Mouse (Mus musculus): ENCODE results near the gene Zfp108. TPM values are rescaled to one million over a fixed set of nuclear protein-coding genes. Genes with fewer than 3 reads are reported as not detected.

Gene Zfp108
- total and polyA plus RNA-seq, 2 experiments from 2014 or later, result 3.0 to 7.5 TPM

- H3K36me3 ChIP-seq (ENCODE audit: insufficient read depth, low read length), result peaks cover 41% of the 10 kb centered on the region
- TF ChIP-seq CTCF (IDR thresholded peaks at IDR 0.05; ENCODE audit: low read depth), result no peak
- no peaks in the 10 kb centered on the region for H3K9me3 ChIP-seq (ENCODE audit: low read length)
- H3K27me3 ChIP-seq (ENCODE audit: insufficient read depth, low read length), result no peaks in the 10 kb centered on the region
- ATAC-seq, result no peak
- peak overlapping the region; percentile 94 for H3K27ac ChIP-seq
- H3K4me1 ChIP-seq (ENCODE audit: insufficient read depth, low read length), result 0 out of 2 replicates have a peak, but pooled peaks cover 7% of the 10 kb centered on the region
- peak overlapping the region; percentile 72 for H3K4me3 ChIP-seq (ENCODE audit: low read length)
- H3K4me2 ChIP-seq (ENCODE audit: low read depth, low read length), result peak overlapping the region; percentile 83
- peak overlapping the region; percentile 86 for H3K9ac ChIP-seq (replicated peaks; ENCODE audit: low read length)
- WGBS, result 0% methylated on average over 12 of the region's 12 CpGs
- DNase-seq (ENCODE audit: low spot score), result no peak
These were observed 44.0 kb downstream of the Zfp108 start for GRCm38 (mm10) chr7:24298635-24298972.

GRCm38 (mm10) chr7:24298973-24299708 is 44.5 kb downstream of the Zfp108 start:
- H3K27ac ChIP-seq, result peak overlapping the region; percentile 94
- peak overlapping the region; percentile 72 for H3K4me3 ChIP-seq (ENCODE audit: low read length)
- H3K9ac ChIP-seq (replicated peaks; ENCODE audit: low read length), result peak overlapping the region; percentile 86
- ATAC-seq (peak; percentile 94), DNase-seq (ENCODE audit: low spot score) (peak; percentile 97)
- peak overlapping the region; percentile 83 for H3K4me2 ChIP-seq (ENCODE audit: low read depth, low read length)
- WGBS, result under 1% methylated on average over 45 of the region's 47 CpGs
- peak; percentile 69 for TF ChIP-seq CTCF (IDR thresholded peaks at IDR 0.05; ENCODE audit: low read depth)
- no peaks in the 10 kb centered on the region for H3K9me3 ChIP-seq (ENCODE audit: low read length)
- 0 out of 2 replicates have a peak, but pooled peaks cover 7% of the 10 kb centered on the region for H3K4me1 ChIP-seq (ENCODE audit: insufficient read depth, low read length)
- no peaks in the 10 kb centered on the region for H3K27me3 ChIP-seq (ENCODE audit: insufficient read depth, low read length)
- peaks cover 36% of the 10 kb centered on the region for H3K36me3 ChIP-seq (ENCODE audit: insufficient read depth, low read length)

DNA sequence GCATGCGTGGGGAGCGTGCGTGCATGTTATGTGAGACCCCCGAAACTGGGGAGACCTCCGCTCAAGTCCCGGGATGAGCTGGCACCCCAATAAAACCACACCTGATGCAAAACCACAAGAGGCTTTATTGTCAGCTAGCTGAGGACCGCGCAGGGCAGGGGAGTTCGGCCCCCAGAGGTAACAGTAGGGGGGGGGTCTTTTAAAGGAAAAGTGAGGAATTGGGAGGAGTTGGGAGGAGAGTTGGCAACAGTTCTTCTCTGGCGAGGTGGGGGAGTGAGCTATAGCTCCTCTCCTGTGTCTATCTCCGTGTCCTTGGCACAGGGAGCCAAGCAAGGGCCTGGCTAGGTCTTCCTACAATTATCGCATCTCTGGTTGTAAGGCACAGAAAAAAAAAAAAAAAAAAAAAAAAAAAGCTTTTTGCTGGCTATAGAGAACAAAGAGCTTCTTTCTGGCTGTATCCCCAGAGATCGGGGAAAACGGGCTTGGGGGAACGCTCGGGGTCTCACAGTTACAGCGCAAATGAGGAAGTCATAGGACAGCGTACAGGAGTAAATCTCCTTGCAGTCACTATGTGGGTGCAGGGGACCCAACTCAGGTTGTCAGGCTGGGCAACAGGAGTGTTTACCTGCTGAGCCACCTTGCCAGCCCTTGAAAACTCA is 45.4 kb downstream of the Zfp108 start:
- Histone ChIP-seq H3K4me1 (ENCODE audit: insufficient read depth, low read length) (0 out of 2 replicates have a peak, but pooled peaks cover 7% of the 10 kb centered on the region), H3K4me2 (ENCODE audit: low read depth, low read length) (peak overlapping the region; percentile 83), H3K9ac (replicated peaks; ENCODE audit: low read length) (peak overlapping the region; percentile 50), H3K4me3 (ENCODE audit: low read length) (peak overlapping the region; percentile 72), H3K27ac (0 out of 2 replicates have a peak overlapping the region, but pooled peaks have one; percentile 94), H3K9me3 (ENCODE audit: low read length) (no peaks in the 10 kb centered on the region), H3K27me3 (ENCODE audit: insufficient read depth, low read length) (no peaks in the 10 kb centered on the region), H3K36me3 (ENCODE audit: insufficient read depth, low read length) (peaks cover 32% of the 10 kb centered on the region)
- DNase-seq (ENCODE audit: low spot score) (peak; percentile 47), ATAC-seq (peak; percentile 50)
- no peak for TF ChIP-seq CTCF (IDR thresholded peaks at IDR 0.05; ENCODE audit: low read depth)
- under 1% methylated on average over 18 of the region's 18 CpGs for WGBS

DNA sequence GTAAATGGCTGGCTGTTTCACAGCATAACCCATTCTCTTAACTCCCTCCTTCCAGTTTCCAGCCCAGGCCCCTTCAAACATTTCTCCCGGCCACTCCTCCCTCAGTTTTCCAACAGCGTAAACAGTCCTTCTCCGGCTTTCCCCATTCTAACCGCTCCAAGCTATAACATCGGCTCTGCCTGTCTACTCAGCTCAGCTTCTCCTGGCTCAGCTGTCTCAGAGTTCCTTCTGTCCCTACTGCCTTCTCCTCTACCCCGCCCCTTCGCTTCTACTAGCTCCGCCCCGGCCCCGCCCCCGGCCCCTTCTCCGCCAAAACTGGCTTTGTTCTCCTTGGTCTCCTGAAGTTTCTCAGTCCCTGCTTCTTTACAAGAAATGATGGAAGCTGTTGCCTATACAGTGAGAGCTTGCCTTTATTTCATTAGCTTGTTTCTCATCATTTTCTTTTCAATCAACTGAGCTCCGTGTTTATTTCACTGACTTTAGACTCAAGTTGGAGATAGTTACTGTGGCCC is 46.2 kb downstream of the Zfp108 start, which contains the start of gene Zfp61:
Gene Zfp61 (minus strand): TSS at position 462 of the 512 bp plus-strand sequence.
- no peaks in the 10 kb centered on the region for H3K9me3 ChIP-seq (ENCODE audit: low read length)
- peak within 1 kb of the TSS; percentile 50; the same call in 1 of the 2 replicates for H3K9ac ChIP-seq (replicated peaks; ENCODE audit: low read length)
- no peak for TF ChIP-seq CTCF (IDR thresholded peaks at IDR 0.05; ENCODE audit: low read depth)
- peak within 1 kb of the TSS; percentile 48; the same call in 1 of the 2 replicates for H3K27ac ChIP-seq
- H3K4me2 ChIP-seq (ENCODE audit: low read depth, low read length), result peak within 1 kb of the TSS; percentile 83
- H3K36me3 ChIP-seq (ENCODE audit: insufficient read depth, low read length), result peaks cover 28% of the 10 kb centered on the region
- 2% methylated on average over 13 of the region's 13 CpGs for WGBS
- 0 out of 2 replicates have a peak, but pooled peaks cover 7% of the 10 kb centered on the region for H3K4me1 ChIP-seq (ENCODE audit: insufficient read depth, low read length)
- ATAC-seq (peak; percentile 43; the same call in 1 of the 2 replicates), DNase-seq (ENCODE audit: low spot score) (peak; percentile 69)
- H3K4me3 ChIP-seq (ENCODE audit: low read length), result peak within 1 kb of the TSS; percentile 72
- H3K27me3 ChIP-seq (ENCODE audit: insufficient read depth, low read length), result no peaks in the 10 kb centered on the region

Other genes starting within 250 kb of the Zfp108 start
- gene Vmn1r183, start 201.5 kb upstream of the Zfp108 start, total RNA-seq (2014; rRNA removed), result not detected in 2 replicates
- not detected in 2 replicates for gene Vmn1r183, start 201.5 kb upstream of the Zfp108 start, polyA plus RNA-seq (2015; fragmentation: Nextera tagmentation; extraction: Ambion mirVana)
- 23.7 and 29.1 TPM in 2 replicates for gene Zfp180, start 172.9 kb upstream of the Zfp108 start, total RNA-seq (2014; rRNA removed)
- gene Zfp180, start 172.9 kb upstream of the Zfp108 start, polyA plus RNA-seq (2015; fragmentation: Nextera tagmentation; extraction: Ambion mirVana), result 18.6 and 19.5 TPM in 2 replicates
- 5.0 and 7.3 TPM in 2 replicates for gene Zfp112, start 142.5 kb upstream of the Zfp108 start, total RNA-seq (2014; rRNA removed)
- gene Zfp112, start 142.5 kb upstream of the Zfp108 start, polyA plus RNA-seq (2015; fragmentation: Nextera tagmentation; extraction: Ambion mirVana), result 4.1 and 4.5 TPM in 2 replicates
- gene Zfp235, start 120.6 kb upstream of the Zfp108 start, total RNA-seq (2014; rRNA removed), result 17.0 and 19.6 TPM in 2 replicates
- 20.0 and 20.4 TPM in 2 replicates for gene Zfp235, start 120.6 kb upstream of the Zfp108 start, polyA plus RNA-seq (2015; fragmentation: Nextera tagmentation; extraction: Ambion mirVana)
- gene Zfp114, start 79.7 kb upstream of the Zfp108 start, total RNA-seq (2014; rRNA removed), result 5.4 and 5.5 TPM in 2 replicates
- gene Zfp114, start 79.7 kb upstream of the Zfp108 start, polyA plus RNA-seq (2015; fragmentation: Nextera tagmentation; extraction: Ambion mirVana), result 2.5 and 3.0 TPM in 2 replicates
- gene Zfp111, start 43.4 kb upstream of the Zfp108 start, total RNA-seq (2014; rRNA removed), result 3.7 and 5.9 TPM in 2 replicates
- gene Zfp111, start 43.4 kb upstream of the Zfp108 start, polyA plus RNA-seq (2015; fragmentation: Nextera tagmentation; extraction: Ambion mirVana), result 2.0 and 2.5 TPM in 2 replicates
- gene Zfp109, start 17.2 kb upstream of the Zfp108 start, total RNA-seq (2014; rRNA removed), result 4.4 and 8.5 TPM in 2 replicates
- gene Zfp109, start 17.2 kb upstream of the Zfp108 start, polyA plus RNA-seq (2015; fragmentation: Nextera tagmentation; extraction: Ambion mirVana), result 2.0 and 2.1 TPM in 2 replicates
- 5.4 and 6.9 TPM in 2 replicates for gene Zfp93, start 15.6 kb downstream of the Zfp108 start, total RNA-seq (2014; rRNA removed)
- gene Zfp93, start 15.6 kb downstream of the Zfp108 start, polyA plus RNA-seq (2015; fragmentation: Nextera tagmentation; extraction: Ambion mirVana), result 2.2 and 3.1 TPM in 2 replicates
- 20.1 and 23.5 TPM in 2 replicates for gene Zfp61, start 46.4 kb downstream of the Zfp108 start, total RNA-seq (2014; rRNA removed)
- 26.1 and 31.6 TPM in 2 replicates for gene Zfp61, start 46.4 kb downstream of the Zfp108 start, polyA plus RNA-seq (2015; fragmentation: Nextera tagmentation; extraction: Ambion mirVana)
- 9.6 and 12.0 TPM in 2 replicates for gene Zfp94, start 61.9 kb downstream of the Zfp108 start, total RNA-seq (2014; rRNA removed)
- gene Zfp94, start 61.9 kb downstream of the Zfp108 start, polyA plus RNA-seq (2015; fragmentation: Nextera tagmentation; extraction: Ambion mirVana), result 17.3 and 21.6 TPM in 2 replicates
- not detected in 2 replicates for gene Tescl, start 79.1 kb downstream of the Zfp108 start, total RNA-seq (2014; rRNA removed)
- 0.46 TPM in 1 of 2 replicates, not detected in the other for gene Tescl, start 79.1 kb downstream of the Zfp108 start, polyA plus RNA-seq (2015; fragmentation: Nextera tagmentation; extraction: Ambion mirVana)
- gene Lypd5, start 94.4 kb downstream of the Zfp108 start, total RNA-seq (2014; rRNA removed), result not detected in 2 replicates
- 0.13 TPM in 1 of 2 replicates, not detected in the other for gene Lypd5, start 94.4 kb downstream of the Zfp108 start, polyA plus RNA-seq (2015; fragmentation: Nextera tagmentation; extraction: Ambion mirVana)
- gene Kcnn4, start 115.5 kb downstream of the Zfp108 start, total RNA-seq (2014; rRNA removed), result 1.1 and 3.9 TPM in 2 replicates
- 1.2 and 1.9 TPM in 2 replicates for gene Kcnn4, start 115.5 kb downstream of the Zfp108 start, polyA plus RNA-seq (2015; fragmentation: Nextera tagmentation; extraction: Ambion mirVana)
- gene Smg9, start 144.8 kb downstream of the Zfp108 start, total RNA-seq (2014; rRNA removed), result 34.5 and 52.3 TPM in 2 replicates
- 27.4 and 29.7 TPM in 2 replicates for gene Smg9, start 144.8 kb downstream of the Zfp108 start, polyA plus RNA-seq (2015; fragmentation: Nextera tagmentation; extraction: Ambion mirVana)
- gene Irgc1, start 197.5 kb downstream of the Zfp108 start, total RNA-seq (2014; rRNA removed), result not detected in 2 replicates
- not detected in 2 replicates for gene Irgc1, start 197.5 kb downstream of the Zfp108 start, polyA plus RNA-seq (2015; fragmentation: Nextera tagmentation; extraction: Ambion mirVana)
- 3.0 and 4.8 TPM in 2 replicates for gene Plaur, start 207.7 kb downstream of the Zfp108 start, total RNA-seq (2014; rRNA removed)
- 1.3 and 1.4 TPM in 2 replicates for gene Plaur, start 207.7 kb downstream of the Zfp108 start, polyA plus RNA-seq (2015; fragmentation: Nextera tagmentation; extraction: Ambion mirVana)
- 423 and 447 TPM in 2 replicates for gene Cadm4, start 227.2 kb downstream of the Zfp108 start, total RNA-seq (2014; rRNA removed)
- gene Cadm4, start 227.2 kb downstream of the Zfp108 start, polyA plus RNA-seq (2015; fragmentation: Nextera tagmentation; extraction: Ambion mirVana), result 97.9 and 101 TPM in 2 replicates